Mouse (Mus musculus) spleen, postnatal 14 days (tissue): ENCODE data around the gene H2-Ab1.
"Not testable (repeated sequence)": the region's sequence is repeated elsewhere in the genome, so short reads cannot be mapped to it uniquely, and the experiment has no call there.

Source experiments
- DNase-seq, 2 experiments: peaks; one replicate each; pipeline ENCODE4 v3.0.0; 2021 to 2022; ENCODE audit warnings: low spot score in 2 of 2

H2-Ab1 gene

DNA sequence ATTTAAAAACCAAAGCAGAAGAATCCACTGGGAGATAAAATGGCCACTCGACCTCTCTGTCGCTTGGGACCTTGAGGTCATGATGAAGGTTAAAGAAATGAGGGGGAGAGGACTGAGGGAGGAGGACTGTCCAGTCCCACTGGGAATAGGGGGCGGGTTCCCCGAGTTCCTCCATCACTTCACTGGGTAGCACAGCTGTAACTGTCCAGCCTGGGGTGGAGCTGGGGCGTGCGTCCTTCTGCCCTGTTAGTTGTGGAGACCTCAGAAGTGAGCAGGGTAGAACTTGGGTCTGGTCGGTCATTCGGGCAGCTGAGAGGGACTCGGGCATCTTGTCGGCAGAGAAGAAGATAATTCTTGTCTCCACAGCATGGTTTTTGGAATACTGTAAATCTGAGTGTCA lies 51.7 kb downstream of the H2-Ab1 start:
- DNase-seq, result no peak

- no peak for DNase-seq
Measured at GRCm38 (mm10) chr17:34309683-34310385, 52.3 kb downstream of the H2-Ab1 start.

GRCm38 (mm10) chr17:34310526-34310925 lies 53.0 kb downstream of the H2-Ab1 start:
- not testable (repeated sequence) for DNase-seq

GRCm38 (mm10) chr17:34312185-34312584 lies 54.7 kb downstream of the H2-Ab1 start:
- DNase-seq, result no peak

- DNase-seq, result peak; percentile 57 to 74
Measured at GRCm38 (mm10) chr17:34313393-34313792, 55.9 kb downstream of the H2-Ab1 start.

DNA sequence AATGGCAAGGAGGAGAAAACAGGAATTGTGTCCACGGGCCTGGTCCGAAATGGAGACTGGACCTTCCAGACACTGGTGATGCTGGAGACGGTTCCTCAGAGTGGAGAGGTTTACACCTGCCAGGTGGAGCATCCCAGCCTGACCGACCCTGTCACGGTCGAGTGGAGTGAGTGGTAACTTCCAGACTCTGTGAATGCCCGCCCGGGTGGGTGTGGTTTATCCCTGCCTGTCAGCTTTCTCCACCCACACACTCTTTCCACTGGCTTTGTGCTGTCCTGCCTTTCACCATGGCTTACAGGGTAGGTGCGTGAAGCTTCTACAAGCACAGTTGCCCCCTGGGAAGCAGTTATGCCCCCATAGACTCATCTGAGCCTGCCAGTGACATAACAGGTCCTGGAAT lies 56.8 kb downstream of the H2-Ab1 start:
- DNase-seq, result no peak

- no peak for DNase-seq
Measured at GRCm38 (mm10) chr17:34315512-34315911, 58.0 kb downstream of the H2-Ab1 start.

DNA sequence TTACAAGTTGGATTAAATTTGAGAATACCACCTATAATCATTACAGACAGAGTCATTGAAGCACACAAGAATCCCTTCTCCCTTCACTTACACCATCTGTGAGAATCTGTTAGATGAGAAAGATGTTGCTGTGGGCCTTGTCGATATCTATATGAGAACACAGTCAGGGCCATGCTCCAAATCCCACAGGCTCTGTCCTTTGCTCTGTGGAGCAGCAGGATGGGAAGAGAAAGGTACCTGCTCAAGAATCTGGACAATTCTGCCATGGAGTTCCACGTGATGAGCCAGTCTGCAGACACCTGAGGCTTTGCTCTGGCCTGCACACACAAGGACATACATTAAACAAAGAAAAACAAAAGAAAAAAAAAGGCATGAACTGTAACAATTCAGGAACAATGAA lies 59.2 kb downstream of the H2-Ab1 start:
- no peak for DNase-seq

DNA sequence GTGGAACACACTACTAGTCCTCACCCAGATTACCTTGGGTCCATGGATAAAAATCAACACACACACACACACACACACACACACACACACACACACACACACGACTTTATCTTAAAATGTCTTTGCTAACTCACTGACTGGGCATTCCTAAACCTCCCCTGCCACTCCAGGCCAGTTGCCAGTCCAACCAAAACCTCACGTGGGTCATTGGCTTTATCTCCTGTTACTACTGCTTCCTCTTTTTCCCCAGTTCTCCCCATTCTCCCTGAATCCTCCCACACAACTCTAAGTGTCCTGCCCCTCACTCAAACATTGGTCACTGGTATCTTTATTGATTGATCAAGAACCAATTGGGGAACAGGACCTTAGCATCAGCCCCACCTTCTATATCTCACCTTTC lies 59.8 kb downstream of the H2-Ab1 start:
- no peak for DNase-seq
